Mouse (Mus musculus) MEL (cell line): Measurements from ENCODE around the gene Kcnk7. TPM values are rescaled to one million over a fixed set of nuclear protein-coding genes. Genes with fewer than 3 reads are reported as not detected.

Experiments
- DNase-seq: peaks from one replicate; pipeline ENCODE4 v3.0.0; 2011; ENCODE audit warnings: low read depth, low spot score
- H3K27ac ChIP-seq: 2 replicates; pipeline ENCODE4 v1.5.1; 2012; ENCODE audit warnings: low read depth, mild to moderate bottlenecking, control low read depth, low read length, moderate library complexity; ENCODE audit not compliant: control insufficient read depth
- H3K27me3 ChIP-seq, 2 experiments: fragments of 150-350 bp in 1 of 2; sonication (generic) in 1 of 2; 2 replicates each; pipeline ENCODE4 v1.6.1; 2012; ENCODE audit warnings: low read length in 2 of 2, mild to moderate bottlenecking in 2 of 2, improper control_type of control experiment in 1 of 2, moderate library complexity in 1 of 2; ENCODE audit not compliant: insufficient read depth in 2 of 2, control insufficient read depth in 1 of 2
- H3K36me3 ChIP-seq, 2 experiments: 2 replicates each; pipeline ENCODE4 v1.6.1; 2012 to 2014; ENCODE audit warnings: low read length in 2 of 2, improper control_type of control experiment in 1 of 2, inconsistent platforms in 1 of 2, mild to moderate bottlenecking in 1 of 2; ENCODE audit not compliant: insufficient read depth in 2 of 2, control insufficient read depth in 1 of 2
- H3K4me1 ChIP-seq, 2 experiments: fragments of 150-350 bp in 1 of 2; sonication (generic) in 1 of 2; 2 replicates each; pipeline ENCODE4 v1.6.1; 2012; ENCODE audit warnings: low read length in 2 of 2, improper control_type of control experiment in 1 of 2, mild to moderate bottlenecking in 1 of 2; ENCODE audit not compliant: insufficient read depth in 2 of 2, control insufficient read depth in 1 of 2
- H3K4me3 ChIP-seq, 2 experiments: fragments of 150-350 bp in 1 of 2; sonication (generic) in 1 of 2; 2 replicates each; pipeline ENCODE4 v1.5.1; 2012; ENCODE audit warnings: low read depth in 2 of 2, low read length in 2 of 2, mild to moderate bottlenecking in 2 of 2, moderate library complexity in 2 of 2, control low read depth in 1 of 2, improper control_type of control experiment in 1 of 2; ENCODE audit not compliant: control insufficient read depth in 1 of 2, insufficient read depth in 1 of 2
- H3K79me2 ChIP-seq: 2 replicates; pipeline ENCODE4 v1.6.1; 2012; ENCODE audit warnings: mild to moderate bottlenecking, low read length, moderate library complexity; ENCODE audit not compliant: control insufficient read depth, poor library complexity, insufficient read depth
- H3K9ac ChIP-seq: 2 replicates; pipeline ENCODE4 v1.6.1; 2012; ENCODE audit warnings: low read depth, mild to moderate bottlenecking, control low read depth, low read length, moderate library complexity; ENCODE audit not compliant: control insufficient read depth, poor library complexity, severe bottlenecking
- H3K9me3 ChIP-seq: fragments of 150-350 bp; sonication (generic); replicated peaks from 2 replicates; pipeline ENCODE4 v1.6.1; 2012; ENCODE audit warnings: mild to moderate bottlenecking, low read length, improper control_type of control experiment, moderate library complexity; ENCODE audit not compliant: insufficient read depth
- CHD1 ChIP-seq: IDR thresholded peaks from 2 replicates; pipeline ENCODE4 v1.6.1; 2012; ENCODE audit warnings: low read depth, mild to moderate bottlenecking, inconsistent platforms, low read length, improper control_type of control experiment
- CHD2 ChIP-seq: IDR thresholded peaks from 2 replicates; pipeline ENCODE4 v1.6.1; 2011; ENCODE audit warnings: low read length, improper control_type of control experiment
- ETS1 ChIP-seq: IDR thresholded peaks from 2 replicates; pipeline ENCODE4 v1.6.1; 2012; ENCODE audit warnings: low read depth, mild to moderate bottlenecking, inconsistent platforms, low read length, improper control_type of control experiment, moderate library complexity
- GATA1 ChIP-seq: IDR thresholded peaks from 2 replicates; pipeline ENCODE4 v1.6.1; 2011; ENCODE audit warnings: low read depth, low read length, improper control_type of control experiment
- HCFC1 ChIP-seq: IDR thresholded peaks from 2 replicates; pipeline ENCODE4 v1.6.1; 2012; ENCODE audit warnings: low read depth, mild to moderate bottlenecking, inconsistent platforms, low read length, improper control_type of control experiment, moderate library complexity
- MAFK ChIP-seq: IDR thresholded peaks from 2 replicates; pipeline ENCODE4 v1.6.1; 2011; ENCODE audit warnings: low read depth, mild to moderate bottlenecking, low read length, improper control_type of control experiment, borderline replicate concordance
- MAZ ChIP-seq: IDR thresholded peaks from 2 replicates; pipeline ENCODE4 v1.6.1; 2012; ENCODE audit warnings: low read depth, mild to moderate bottlenecking, inconsistent platforms, low read length, improper control_type of control experiment
- MEF2A ChIP-seq: IDR thresholded peaks from 2 replicates; pipeline ENCODE4 v1.6.1; 2014; ENCODE audit warnings: low read depth, mild to moderate bottlenecking, inconsistent platforms, low read length, improper control_type of control experiment; ENCODE audit not compliant: poor library complexity, insufficient replicate concordance, severe bottlenecking; ENCODE audit errors: extremely low read depth
- MYB ChIP-seq: IDR thresholded peaks from 2 replicates; pipeline ENCODE4 v1.6.1; 2011; ENCODE audit warnings: mild to moderate bottlenecking, low read depth, low read length, improper control_type of control experiment
- MYC ChIP-seq: IDR thresholded peaks from 2 replicates; pipeline ENCODE4 v1.6.1; 2011; ENCODE audit warnings: low read depth, mild to moderate bottlenecking, low read length, improper control_type of control experiment, moderate library complexity
- NRF1 ChIP-seq: IDR thresholded peaks from 2 replicates; pipeline ENCODE4 v1.6.1; 2014; ENCODE audit warnings: low read depth, mild to moderate bottlenecking, inconsistent platforms, low read length, improper control_type of control experiment, moderate library complexity; ENCODE audit not compliant: poor library complexity, insufficient read depth, severe bottlenecking
- POLR2AphosphoS5 ChIP-seq: IDR thresholded peaks from 2 replicates; pipeline ENCODE4 v1.6.1; 2012; ENCODE audit warnings: low read depth, borderline replicate concordance, mild to moderate bottlenecking, inconsistent platforms, low read length, moderate library complexity, mixed read lengths
- RAD21 ChIP-seq: IDR thresholded peaks from 2 replicates; pipeline ENCODE4 v1.6.1; 2011; ENCODE audit warnings: mild to moderate bottlenecking, low read depth, low read length, improper control_type of control experiment
- RCOR1 ChIP-seq: IDR thresholded peaks from 2 replicates; pipeline ENCODE4 v1.6.1; 2012; ENCODE audit warnings: low read depth, mild to moderate bottlenecking, inconsistent platforms, low read length, improper control_type of control experiment
- SIN3A ChIP-seq: IDR thresholded peaks from 2 replicates; pipeline ENCODE4 v1.6.1; 2012; ENCODE audit warnings: low read length, improper control_type of control experiment, inconsistent platforms
- SMC3 ChIP-seq: IDR thresholded peaks from 2 replicates; pipeline ENCODE4 v1.6.1; 2011; ENCODE audit warnings: low read depth, low read length, improper control_type of control experiment
- TAL1 ChIP-seq: IDR thresholded peaks from 2 replicates; pipeline ENCODE4 v1.6.1; 2012; ENCODE audit warnings: mild to moderate bottlenecking, inconsistent platforms, low read length, moderate library complexity, mixed read lengths
- TBP ChIP-seq: IDR thresholded peaks from 2 replicates; pipeline ENCODE4 v1.8.0; 2011; ENCODE audit warnings: low read depth, low read length, improper control_type of control experiment
- TCF12 ChIP-seq: IDR thresholded peaks from 2 replicates; pipeline ENCODE4 v1.6.1; 2014; ENCODE audit warnings: low read depth, mild to moderate bottlenecking, inconsistent platforms, low read length, improper control_type of control experiment, moderate library complexity
- UBTF ChIP-seq: IDR thresholded peaks from 2 replicates; pipeline ENCODE4 v1.6.1; 2012; ENCODE audit warnings: low read depth, mild to moderate bottlenecking, inconsistent platforms, low read length, improper control_type of control experiment, moderate library complexity, borderline replicate concordance; ENCODE audit not compliant: insufficient read depth
- USF1 ChIP-seq: IDR thresholded peaks from 2 replicates; pipeline ENCODE4 v1.6.1; 2014; ENCODE audit warnings: low read depth, mild to moderate bottlenecking, inconsistent platforms, low read length, improper control_type of control experiment, moderate library complexity
- ZC3H11A ChIP-seq: IDR thresholded peaks from 2 replicates; pipeline ENCODE4 v1.6.1; 2012; ENCODE audit warnings: low read depth, mild to moderate bottlenecking, inconsistent platforms, low read length, improper control_type of control experiment
- ZNF384 ChIP-seq: IDR thresholded peaks from 2 replicates; pipeline ENCODE4 v1.6.1; 2012; ENCODE audit warnings: low read depth, mild to moderate bottlenecking, inconsistent platforms, low read length, improper control_type of control experiment
- polyA plus RNA-seq, 2 experiments: library from polyadenylated mRNA; stranded (reverse) in 1 of 2; unstranded in 1 of 2; fragments of >175 nt in 1 of 2; fragments of >200 nt in 1 of 2; gene quantifications; 2 replicates each; pipeline versions ENCODE4 v1.2.1 to v1.2.4; 2012; ENCODE audit warnings: low replicate concordance in 2 of 2, low read depth in 1 of 2; ENCODE audit not compliant: insufficient read length in 2 of 2, insufficient read depth in 1 of 2, missing spikeins in 1 of 2
- total RNA-seq: library from RNA; depleted of rRNA; stranded (reverse); fragments of 300-350 nt; gene quantifications from 2 replicates; pipeline ENCODE4 v1.2.3, GENCODE M21; 2012

Kcnk7 gene
- total and polyA plus RNA-seq, 3 experiments = 0.23 to 0.60 TPM; not detected in 1

DNA sequence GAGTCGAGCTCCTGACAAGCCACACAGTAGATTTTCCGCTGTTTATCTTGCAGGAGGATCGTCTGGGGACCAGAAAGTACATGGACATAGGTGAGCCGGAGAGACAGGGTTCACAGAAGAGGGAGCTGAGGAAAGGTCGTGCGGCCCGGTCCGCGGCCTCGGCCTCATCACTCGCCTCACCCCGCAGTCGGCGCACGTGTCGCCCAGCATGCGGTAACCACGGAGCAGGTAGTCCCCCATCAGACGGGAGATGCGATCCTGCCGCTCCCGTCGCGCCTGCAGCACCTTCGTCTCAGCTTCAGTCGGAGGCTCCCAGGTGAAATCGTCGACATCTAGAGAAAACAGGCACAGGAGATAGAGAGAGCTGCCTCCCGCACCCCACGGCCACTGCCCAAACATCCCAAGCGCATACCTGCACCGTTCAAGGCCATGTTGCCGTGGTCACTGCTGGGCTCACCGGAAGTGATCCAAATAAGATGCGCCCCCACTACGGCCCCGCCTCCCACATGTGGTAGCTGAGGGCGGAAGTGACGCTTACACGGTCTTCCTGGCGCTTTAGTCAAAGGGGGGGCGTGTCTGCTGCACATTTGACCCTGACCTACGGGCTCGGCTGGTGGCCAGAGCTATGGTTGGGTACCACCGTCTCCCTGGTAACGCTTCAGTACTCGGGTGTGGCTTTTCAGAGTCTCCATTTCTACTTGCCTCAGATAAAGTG, 27.3 kb downstream of the Kcnk7 start (continued):
- TF ChIP-seq MYB = no peak
- peak; percentile 58; the same call in 1 of the 2 replicates for TF ChIP-seq TCF12
- TF ChIP-seq ZC3H11A = no peak

- peak; percentile 79 for DNase-seq
- Histone ChIP-seq H3K4me1 (peaks cover 0 to 19% of the 10 kb centered on the region in 2 experiments; a peak in 2 of 4 replicates), H3K27ac (no peak overlapping the region), H3K4me3 (0 out of 4 replicates have a peak overlapping the region, but pooled peaks of 1 of the 2 experiments have one; percentile 1), H3K27me3 (no peaks in the 10 kb centered on the region), H3K36me3 (peaks cover 0 to 12% of the 10 kb centered on the region in 2 experiments; a peak in 2 of 4 replicates), H3K9ac (no peak overlapping the region), H3K9me3 (no peaks in the 10 kb centered on the region), H3K79me2 (peaks cover 14% of the 10 kb centered on the region)
- 0 out of 2 replicates have a peak, but pooled peaks have one; percentile 8 for TF ChIP-seq SMC3
- no peak for TF ChIP-seq MAZ
- no peak for TF ChIP-seq MAFK
- TF ChIP-seq USF1 = no peak
- no peak for TF ChIP-seq RAD21
- TF ChIP-seq NRF1 = no peak
- TF ChIP-seq MYC = no peak
- TF ChIP-seq MEF2A = no peak
- TF ChIP-seq CHD2 = no peak
- TF ChIP-seq RCOR1 = peak; percentile 85
- TF ChIP-seq ZNF384 = no peak
- TF ChIP-seq POLR2AphosphoS5 = no peak
- 0 out of 2 replicates have a peak, but pooled peaks have one; percentile 28 for TF ChIP-seq SIN3A
- TF ChIP-seq GATA1 = peak; percentile 54
- no peak for TF ChIP-seq ETS1
- no peak for TF ChIP-seq HCFC1
- no peak for TF ChIP-seq UBTF
- 0 out of 2 replicates have a peak, but pooled peaks have one; percentile 44 for TF ChIP-seq TBP
- no peak for TF ChIP-seq ZC3H11A
- TF ChIP-seq TAL1 = no peak
- TF ChIP-seq TCF12 = no peak
- TF ChIP-seq CHD1 = no peak
Observed at GRCm38 (mm10) chr19:5734325-5734724, 30.2 kb downstream of the Kcnk7 start.
